Mouse (Mus musculus) ovary, adult 10 weeks (tissue): ENCODE measurements around the gene Galntl5. TPM values are rescaled to one million over a fixed set of nuclear protein-coding genes. Genes with fewer than 3 reads are reported as not detected.

Experiments
- polyA plus RNA-seq: library from polyadenylated mRNA; stranded (reverse); fragments of 350-450 nt; fragmentation: Illumina TruSeq; extraction: RNeasy Lipid Tissue Mini Kit (QIAGEN cat#74804); gene quantifications from one replicate; pipeline ENCODE4 v1.2.3, GENCODE M21; 2014

Gene Galntl5
- polyA plus RNA-seq, result 0.31 TPM

GRCm38 (mm10) chr5:25181004-25181531 is at the start of gene Galntl5:
Gene Galntl5 (plus strand): TSS chr5:25181460.

GRCm38 (mm10) chr5:25221604-25222003 is 40.3 kb downstream of the Galntl5 start, which contains the start of gene Galnt11:
Gene Galnt11 (plus strand): TSS chr5:25221904.

DNA sequence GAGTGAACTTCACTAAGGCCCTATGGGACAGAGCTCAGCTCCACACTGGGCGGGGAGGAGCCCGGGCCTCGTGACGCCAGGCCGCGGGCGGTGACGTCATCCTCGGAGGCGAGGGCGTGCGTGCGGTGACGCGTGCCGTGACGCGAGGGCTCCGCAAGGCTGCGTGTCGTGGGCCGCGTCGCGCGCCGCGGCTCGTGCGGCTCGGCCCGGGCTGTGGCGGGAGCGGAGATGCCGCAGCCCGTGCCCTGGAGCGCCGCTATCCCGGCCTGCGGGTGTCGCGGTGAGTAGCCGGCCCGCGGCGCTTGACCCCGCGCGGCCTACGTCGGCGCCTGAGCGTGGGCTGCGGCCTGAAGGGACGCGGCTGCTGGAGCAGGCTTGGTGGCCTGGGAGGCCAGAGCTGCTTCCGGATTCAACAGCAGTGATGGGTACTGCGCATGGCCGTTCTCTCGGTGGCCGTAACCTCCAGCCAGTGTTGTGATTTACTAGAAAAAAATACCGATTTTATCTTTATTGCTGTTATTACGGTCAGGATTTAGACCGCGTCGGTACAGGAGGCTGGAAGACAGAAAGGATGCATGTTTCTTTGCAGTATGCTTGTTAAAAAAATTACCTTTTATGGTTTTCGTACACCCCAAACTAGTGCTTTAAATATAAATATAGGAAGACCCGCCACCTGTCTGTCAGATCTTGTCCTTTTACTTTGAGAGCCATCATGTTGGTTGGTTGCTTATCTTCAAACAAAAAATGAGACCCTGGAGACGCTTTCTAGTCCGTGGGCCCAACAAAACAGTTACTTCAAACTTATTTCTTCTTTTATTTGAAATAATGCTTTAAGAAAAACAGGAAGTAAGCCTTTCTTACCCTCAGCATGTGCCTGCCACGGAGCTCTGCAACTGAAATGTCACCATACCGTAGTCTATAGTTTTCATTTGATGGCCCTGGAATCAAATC is 41.8 kb downstream of the Galntl5 start, which contains the start of gene E130116L18Rik:
Gene E130116L18Rik, minus strand, starts transcription at position 402 of the 951 bp plus-strand sequence.

Other genes starting within 250 kb of the Galntl5 start
- 155 TPM for gene Prkag2, start 80.8 kb upstream of the Galntl5 start, polyA plus RNA-seq
- 23.7 TPM for gene Galnt11, start 40.4 kb downstream of the Galntl5 start, polyA plus RNA-seq
- gene E130116L18Rik, start 41.7 kb downstream of the Galntl5 start, polyA plus RNA-seq, result not detected